24 mouse cellular contexts compared by ENCODE assay signal in the genomic region with DNA sequence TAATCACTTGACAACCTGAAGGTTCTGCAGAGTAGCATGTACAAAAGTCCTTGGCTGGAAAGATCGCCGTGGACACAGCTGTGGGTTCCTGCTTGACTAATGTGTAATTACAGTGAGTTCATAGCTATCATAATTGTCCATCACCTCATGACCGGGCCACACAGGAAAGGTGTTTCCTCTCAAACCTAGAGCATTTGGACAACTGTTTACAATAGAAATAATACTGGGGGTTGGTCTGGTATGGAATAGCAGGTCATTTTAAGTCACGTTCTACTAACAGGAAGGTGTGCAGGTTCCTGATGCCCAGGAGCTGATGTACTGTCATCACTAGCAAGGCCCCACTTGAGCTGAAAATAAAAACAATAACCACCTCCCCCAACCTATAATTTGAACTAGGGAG.
DNase-seq lines count a peak whose midpoint lies in the region; ATAC-seq and TF ChIP-seq lines count a peak whose summit lies in the region.
"Had no signal": no experiment of that assay in that cellular context is flagged by ENCODE, and none has a peak within 500 bp of the region (broad histone marks: within the 10 kb centered on the region; RNA-seq: fewer than 3 reads in every experiment).

No protein-coding gene starts in this region.

- no peak overlapping the region for H3K4me2 ChIP-seq in lung, embryonic 14.5 days
- no peak overlapping the region for H3K4me2 ChIP-seq in lung, postnatal 0 days (replicated peaks; ENCODE audit: low read depth, low read length)
- H3K4me2 ChIP-seq: embryonic facial prominence, embryonic 12.5 days; forebrain, embryonic 13.5 days; forebrain, embryonic 15.5 days had no signal

- TF ChIP-seq EP300 in lung, postnatal 0 days (IDR thresholded peaks at IDR 0.05): peak; percentile 71

- no peaks in the 10 kb centered on the region for H3K36me3 ChIP-seq in kidney, adult 2 months (ENCODE audit: control insufficient read depth, insufficient read depth, low read length)
- no peaks in the 10 kb centered on the region for H3K36me3 ChIP-seq in lung, embryonic 14.5 days (ENCODE audit: insufficient read depth)
- H3K36me3 ChIP-seq in lung, postnatal 0 days (ENCODE audit: insufficient read depth, low read length): no peaks in the 10 kb centered on the region
- H3K36me3 ChIP-seq: embryonic facial prominence, embryonic 10.5 days; embryonic facial prominence, embryonic 12.5 days; forebrain, embryonic 15.5 days; G1E had no signal

- no peak overlapping the region for H3K9ac ChIP-seq in lung, embryonic 14.5 days
- no peak overlapping the region for H3K9ac ChIP-seq in lung, postnatal 0 days (replicated peaks; ENCODE audit: low read depth)
- H3K9ac ChIP-seq: embryonic facial prominence, embryonic 12.5 days; forebrain, embryonic 13.5 days; forebrain, embryonic 15.5 days had no signal

- H3K4me1 ChIP-seq in kidney, adult 2 months (ENCODE audit: control insufficient read depth, insufficient read depth, low read length): no peaks in the 10 kb centered on the region
- H3K4me1 ChIP-seq in lung, embryonic 14.5 days (ENCODE audit: insufficient read depth): no peaks in the 10 kb centered on the region
- no peaks in the 10 kb centered on the region for H3K4me1 ChIP-seq in lung, postnatal 0 days (ENCODE audit: insufficient read depth, low read depth, low read length)
- H3K4me1 ChIP-seq: embryonic facial prominence, embryonic 10.5 days; embryonic facial prominence, embryonic 12.5 days; forebrain, embryonic 13.5 days; forebrain, embryonic 15.5 days had no signal

- 70% methylated on average over 4 of the region's 4 CpGs for whole genome bisulfite sequencing in kidney, adult 2 months
- WGBS in lung, embryonic 14.5 days: 65% methylated on average over 4 of the region's 4 CpGs
- WGBS in lung, postnatal 0 days: 53% methylated on average over 4 of the region's 4 CpGs

- DNase-seq in kidney, adult 2 months: peak; percentile 6
- DNase-seq in kidney, postnatal 14 days: no peak
- DNase-seq in lung, embryonic 14.5 days: peak; percentile 35
- no peak for DNase-seq in lung, postnatal 25 days (ENCODE audit: low spot score)
- DNase-seq in lung, postnatal 0 days (ENCODE audit: low spot score): peak; percentile 32
- DNase-seq in lung, adult 18-20 months: no peak
- DNase-seq: adrenal gland, adult 8-10 months; adrenal gland, postnatal 14 days; adrenal gland, postnatal 36 days; B cell, adult 2 months; cerebellum, adult 11-12 months; cerebellum, adult 2 months; cerebellum, adult 9-10 months; cerebellum, postnatal 10 days; cerebellum, postnatal 25 days had no signal

- no peak overlapping the region for H3K27ac ChIP-seq in kidney, adult 2 months (ENCODE audit: insufficient read depth, low read depth, low read length)
- H3K27ac ChIP-seq in lung, embryonic 14.5 days (ENCODE audit: low read depth): no peak overlapping the region
- H3K27ac ChIP-seq in lung, postnatal 0 days (ENCODE audit: low read length): no peak overlapping the region
- H3K27ac ChIP-seq: embryonic facial prominence, embryonic 10.5 days; embryonic facial prominence, embryonic 12.5 days; forebrain, embryonic 13.5 days; forebrain, embryonic 15.5 days had no signal

- TF ChIP-seq CTCF in kidney, adult 2 months (conservative IDR thresholded peaks at IDR 0.05; ENCODE audit: insufficient read depth, insufficient read length, low read depth, low read length): no peak
- no peak for TF ChIP-seq CTCF in lung, embryonic 14.5 days (IDR thresholded peaks at IDR 0.05; ENCODE audit: low read depth)
- TF ChIP-seq CTCF in lung, postnatal 0 days (IDR thresholded peaks at IDR 0.05): no peak

- TF ChIP-seq POLR2A in kidney, adult 2 months (IDR thresholded peaks at IDR 0.05; ENCODE audit: low read depth, low read length): no peak

- no peaks in the 10 kb centered on the region for H3K9me3 ChIP-seq in lung, embryonic 14.5 days (ENCODE audit: low read depth, low read length)
- H3K9me3 ChIP-seq in lung, postnatal 0 days (ENCODE audit: low read length): no peaks in the 10 kb centered on the region
- H3K9me3 ChIP-seq: embryonic facial prominence, embryonic 10.5 days; embryonic facial prominence, embryonic 12.5 days; forebrain, embryonic 13.5 days; forebrain, embryonic 15.5 days; G1E had no signal

- H3K27me3 ChIP-seq in kidney, adult 2 months (replicated peaks; ENCODE audit: control insufficient read depth, insufficient read depth, low read length): no peaks in the 10 kb centered on the region
- no peaks in the 10 kb centered on the region for H3K27me3 ChIP-seq in lung, embryonic 14.5 days (ENCODE audit: insufficient read depth, low read length)
- H3K27me3 ChIP-seq in lung, postnatal 0 days (replicated peaks; ENCODE audit: insufficient read depth, low read length): no peaks in the 10 kb centered on the region
- H3K27me3 ChIP-seq: CH12.LX; embryonic facial prominence, embryonic 12.5 days; forebrain, embryonic 13.5 days; forebrain, embryonic 15.5 days; Patski had no signal

- H3K4me3 ChIP-seq in kidney, adult 2 months (ENCODE audit: insufficient read depth, low read depth, low read length): no peak overlapping the region
- no peak overlapping the region for H3K4me3 ChIP-seq in lung, embryonic 14.5 days (ENCODE audit: low read depth, low read length)
- no peak overlapping the region for H3K4me3 ChIP-seq in lung, postnatal 0 days (ENCODE audit: low read depth, low read length)
- H3K4me3 ChIP-seq: embryonic facial prominence, embryonic 10.5 days; embryonic facial prominence, embryonic 12.5 days; forebrain, embryonic 13.5 days; forebrain, embryonic 15.5 days had no signal

- ATAC-seq in lung, embryonic 14.5 days (ENCODE audit: insufficient read depth): no peak
- ATAC-seq in lung, postnatal 0 days: peak; percentile 62
- ATAC-seq: activated CD4-positive, CD25-positive, alpha-beta regulatory T cell, adult 4 months; CD4-positive, CD25-positive, alpha-beta regulatory T cell, adult 4 months; forebrain, embryonic 13.5 days; forebrain, embryonic 15.5 days; Patski had no signal

Comparison
In these comparisons a context has a peak if more than half of its experiments do, and no peak if none do; other contexts are left out.
1. DNase-seq: peak in kidney, adult 2 months (single experiment), lung, embryonic 14.5 days (single experiment) and lung, postnatal 0 days (single experiment); none in kidney, postnatal 14 days (single experiment), lung, postnatal 25 days (single experiment) and lung, adult 18-20 months (0 of 2).